Comparison of ENCODE assay signal across 25 mouse cellular contexts in genomic region chr16:51807323-51807722, GRCm38 (mm10).
DNase-seq lines count a peak whose midpoint lies in the region; ATAC-seq and TF ChIP-seq lines count a peak whose summit lies in the region.
"Had no signal": no experiment of that assay in that cellular context is flagged by ENCODE, and none has a peak within 500 bp of the region (broad histone marks: within the 10 kb centered on the region; RNA-seq: fewer than 3 reads in every experiment).

No protein-coding gene starts in this region.

- DNase-seq in liver, adult 2 months (ENCODE audit: extremely low read depth, low read depth, low spot score): peak; percentile 0
- no peak for DNase-seq in liver, embryonic 11.5 days (ENCODE audit: low spot score)
- peak; percentile 20 for DNase-seq in A20 (ENCODE audit: low read depth, low spot score)
- peak; percentile 60 for DNase-seq in T-cell, adult 2 months (ENCODE audit: low spot score)
- DNase-seq in layer of hippocampus, postnatal 10 days (ENCODE audit: low spot score in 2 of 2): no peak
- DNase-seq in cerebellum, adult 11-12 months: no peak
- DNase-seq in ovary, postnatal 14 days (ENCODE audit: low spot score): no peak
- DNase-seq: cerebellum, adult 8-10 months; gastrocnemius, postnatal 10 days; heart, adult 11 months; heart, postnatal 4 days; kidney, adult 11 months; left cerebral cortex, postnatal 4 days; liver; lung, adult 18-20 months had no signal

- no peaks in the 10 kb centered on the region for H3K27me3 ChIP-seq in liver, adult 2 months (ENCODE audit: control insufficient read depth, insufficient read depth, low read length)
- H3K27me3 ChIP-seq in liver, embryonic 11.5 days (replicated peaks; ENCODE audit: control insufficient read depth, insufficient read depth, low read length): no peaks in the 10 kb centered on the region
- H3K27me3 ChIP-seq: embryonic facial prominence, embryonic 12.5 days; forebrain, embryonic 13.5 days; midbrain, embryonic 12.5 days; neural tube, embryonic 12.5 days; stomach, embryonic 15.5 days had no signal

- TF ChIP-seq CTCF in liver, adult 2 months (IDR thresholded peaks at IDR 0.05; ENCODE audit: low read depth, low read length): no peak

- no peak overlapping the region for H3K27ac ChIP-seq in liver, adult 2 months (replicated peaks; ENCODE audit: insufficient read depth, low read depth, low read length)
- H3K27ac ChIP-seq in liver, embryonic 11.5 days (ENCODE audit: low read depth, low read length): no peak overlapping the region
- H3K27ac ChIP-seq: embryonic facial prominence, embryonic 12.5 days; forebrain, embryonic 13.5 days; kidney, postnatal 0 days; macrophage; midbrain, embryonic 12.5 days; neural tube, embryonic 12.5 days; stomach, embryonic 15.5 days had no signal

- no peaks in the 10 kb centered on the region for H3K36me3 ChIP-seq in liver, adult 2 months (ENCODE audit: control insufficient read depth, insufficient read depth, low read length)
- H3K36me3 ChIP-seq in liver, embryonic 11.5 days (ENCODE audit: control insufficient read depth, insufficient read depth, low read length): no peaks in the 10 kb centered on the region
- H3K36me3 ChIP-seq: embryonic facial prominence, embryonic 12.5 days; midbrain, embryonic 12.5 days; neural tube, embryonic 12.5 days; stomach, embryonic 15.5 days had no signal

- H3K4me2 ChIP-seq in liver, embryonic 11.5 days: no peak overlapping the region
- H3K4me2 ChIP-seq: embryonic facial prominence, embryonic 12.5 days; forebrain, embryonic 13.5 days; midbrain, embryonic 12.5 days; neural tube, embryonic 12.5 days; stomach, embryonic 15.5 days had no signal

- no peak overlapping the region for H3K9ac ChIP-seq in liver, adult 2 months (ENCODE audit: low read depth, low read length)
- no peak overlapping the region for H3K9ac ChIP-seq in liver, embryonic 11.5 days (ENCODE audit: low read depth, low read length)
- H3K9ac ChIP-seq: embryonic facial prominence, embryonic 12.5 days; forebrain, embryonic 13.5 days; midbrain, embryonic 12.5 days; neural tube, embryonic 12.5 days; stomach, embryonic 15.5 days had no signal

- TF ChIP-seq POLR2A in liver, adult 2 months (IDR thresholded peaks at IDR 0.05; ENCODE audit: extremely low read depth, insufficient read depth, low read length): no peak

- no peak overlapping the region for H3K4me3 ChIP-seq in liver, adult 2 months (ENCODE audit: insufficient read depth, low read depth, low read length)
- H3K4me3 ChIP-seq in liver, embryonic 11.5 days (ENCODE audit: low read depth, low read length): no peak overlapping the region
- H3K4me3 ChIP-seq: embryonic facial prominence, embryonic 12.5 days; erythroblast, embryonic 14.5 days; forebrain, embryonic 13.5 days; midbrain, embryonic 12.5 days; neural tube, embryonic 12.5 days; stomach, embryonic 15.5 days had no signal

- H3K4me1 ChIP-seq in liver, adult 2 months (ENCODE audit: control insufficient read depth, insufficient read depth, low read length): no peaks in the 10 kb centered on the region
- H3K4me1 ChIP-seq in liver, embryonic 11.5 days (replicated peaks; ENCODE audit: control insufficient read depth, insufficient read depth, low read length): no peaks in the 10 kb centered on the region
- H3K4me1 ChIP-seq: embryonic facial prominence, embryonic 12.5 days; forebrain, embryonic 13.5 days; midbrain, embryonic 12.5 days; neural tube, embryonic 12.5 days; stomach, embryonic 15.5 days had no signal

- WGBS in liver, adult 2 months: 73% methylated on average over 6 of the region's 6 CpGs
- WGBS in liver, embryonic 11.5 days: 68% methylated on average over 6 of the region's 6 CpGs

- no peak for ATAC-seq in liver, embryonic 11.5 days (replicated peaks; ENCODE audit: low FRiP score)
- peak; percentile 17; the same call in 1 of the 2 replicates for ATAC-seq in megakaryocyte progenitor cell, adult 5-6 weeks (replicated peaks; ENCODE audit: poor library complexity)
- ATAC-seq: forebrain, embryonic 13.5 days; hindbrain, embryonic 16.5 days had no signal

- H3K9me3 ChIP-seq in liver, embryonic 11.5 days (ENCODE audit: control insufficient read depth, low read length): no peaks in the 10 kb centered on the region
- H3K9me3 ChIP-seq: embryonic facial prominence, embryonic 12.5 days; forebrain, embryonic 13.5 days; midbrain, embryonic 12.5 days; neural tube, embryonic 12.5 days; stomach, embryonic 15.5 days had no signal

- no peaks in the 10 kb centered on the region for H3K79me2 ChIP-seq in liver, adult 2 months (ENCODE audit: control insufficient read depth, insufficient read depth, low read length)

Comparison
In these comparisons a context has a peak if more than half of its experiments do, and no peak if none do; other contexts are left out.
1. DNase-seq: peak in liver, adult 2 months (single experiment), A20 (single experiment) and T-cell, adult 2 months (single experiment); none in liver, embryonic 11.5 days (single experiment), layer of hippocampus, postnatal 10 days (0 of 2), cerebellum, adult 11-12 months (single experiment) and ovary, postnatal 14 days (single experiment).